Mouse (Mus musculus): ENCODE measurements around the gene Tmem259. TPM values are rescaled to one million over a fixed set of nuclear protein-coding genes. Genes with fewer than 3 reads are reported as not detected.

Gene Tmem259
- polyA plus RNA-seq, 1 experiment, result 47.6 TPM

DNA sequence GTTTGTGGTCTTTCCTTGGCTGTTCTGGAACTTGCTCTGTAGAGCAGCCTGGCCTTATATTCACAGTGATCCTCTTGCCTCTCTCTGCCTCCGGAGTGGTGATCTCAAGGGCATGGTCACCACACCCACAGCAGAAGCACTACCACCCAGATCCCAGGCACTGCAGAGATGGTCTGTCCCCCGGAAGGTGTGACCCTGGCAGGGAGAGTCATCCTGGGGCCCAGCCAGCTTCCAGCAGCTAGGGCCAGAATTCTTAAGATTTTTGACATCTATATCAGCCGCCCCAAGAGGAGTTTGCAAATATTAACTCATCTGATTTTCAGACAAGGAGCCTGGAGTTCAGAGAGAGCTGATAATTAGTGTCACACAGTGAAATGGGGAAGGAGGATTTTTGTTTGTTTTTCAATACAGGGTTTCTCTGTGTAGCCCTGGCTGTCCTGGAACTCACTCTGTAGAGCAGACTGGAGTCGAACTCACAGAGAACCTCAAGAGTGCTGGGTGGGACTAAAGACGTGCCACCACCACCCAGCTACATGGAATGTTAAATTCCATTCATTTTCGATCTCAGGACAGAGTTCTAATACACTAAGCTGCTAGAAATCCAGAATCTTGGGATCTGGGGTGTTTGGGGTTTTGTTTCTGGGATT is 2.2 kb upstream of the Tmem259 start:
- Histone ChIP-seq H3K4me3 (replicated peaks) (peak overlapping the region; percentile 91), H3K9me3 (ENCODE audit: control insufficient read depth, low read length) (peaks cover 8% of the 10 kb centered on the region), H3K27me3 (ENCODE audit: control insufficient read depth) (peaks cover 38% of the 10 kb centered on the region), H3K4me1 (ENCODE audit: control insufficient read depth) (peaks cover 85% of the 10 kb centered on the region), H3K36me3 (ENCODE audit: control insufficient read depth) (peaks cover 18% of the 10 kb centered on the region)
- TF ChIP-seq GATA1 (IDR thresholded peaks at IDR 0.05; ENCODE audit: low read length), result no peak
- TF ChIP-seq TAL1 (IDR thresholded peaks at IDR 0.05; ENCODE audit: low read length), result no peak

- H3K9me3 ChIP-seq (ENCODE audit: control insufficient read depth, low read length), result peaks cover 4% of the 10 kb centered on the region; the same call in 1 of the 2 replicates
- H3K4me3 ChIP-seq (replicated peaks), result peak overlapping the region; percentile 91
- peaks cover 88% of the 10 kb centered on the region for H3K4me1 ChIP-seq (ENCODE audit: control insufficient read depth)
- H3K36me3 ChIP-seq (ENCODE audit: control insufficient read depth), result peaks cover 26% of the 10 kb centered on the region
- no peak for TF ChIP-seq GATA1 (IDR thresholded peaks at IDR 0.05; ENCODE audit: low read length)
- no peak for TF ChIP-seq TAL1 (IDR thresholded peaks at IDR 0.05; ENCODE audit: low read length)
- peaks cover 32% of the 10 kb centered on the region for H3K27me3 ChIP-seq (ENCODE audit: control insufficient read depth)
These were observed 1.5 kb upstream of the Tmem259 start for GRCm38 (mm10) chr10:79985334-79986231.

GRCm38 (mm10) chr10:79984871-79985270 is 741 bp upstream of the Tmem259 start:
- peaks cover 28% of the 10 kb centered on the region for H3K27me3 ChIP-seq (ENCODE audit: control insufficient read depth)
- peaks cover 86% of the 10 kb centered on the region for H3K4me1 ChIP-seq (ENCODE audit: control insufficient read depth)
- H3K4me3 ChIP-seq (replicated peaks), result peak overlapping the region; percentile 91
- no peak for TF ChIP-seq TAL1 (IDR thresholded peaks at IDR 0.05; ENCODE audit: low read length)
- TF ChIP-seq GATA1 (IDR thresholded peaks at IDR 0.05; ENCODE audit: low read length), result no peak
- peaks cover 4% of the 10 kb centered on the region; the same call in 1 of the 2 replicates for H3K9me3 ChIP-seq (ENCODE audit: control insufficient read depth, low read length)
- peaks cover 33% of the 10 kb centered on the region for H3K36me3 ChIP-seq (ENCODE audit: control insufficient read depth)

DNA sequence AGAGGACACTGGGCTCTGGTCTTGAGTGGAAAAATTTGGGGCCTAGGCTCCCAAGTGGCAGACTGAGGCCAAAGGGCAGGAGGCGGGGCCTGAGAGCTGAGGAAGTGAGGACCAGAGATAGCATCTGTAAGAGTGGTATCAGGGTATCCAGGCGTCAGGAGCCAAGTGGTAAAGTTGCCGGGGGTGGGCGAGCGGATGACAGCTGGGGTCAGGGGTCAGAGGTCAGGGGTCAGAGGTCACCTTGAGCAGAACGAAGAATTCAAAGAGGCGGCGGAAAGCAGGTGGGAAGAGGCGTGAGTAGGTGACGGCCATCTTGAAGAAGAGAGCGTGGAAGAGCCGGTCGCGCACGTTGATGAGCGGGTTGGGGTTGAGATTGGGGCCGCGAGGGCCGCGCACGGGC is 460 bp downstream of the Tmem259 start:
- Histone ChIP-seq H3K27me3 (ENCODE audit: control insufficient read depth) (peaks cover 16% of the 10 kb centered on the region), H3K4me1 (ENCODE audit: control insufficient read depth) (peaks cover 79% of the 10 kb centered on the region), H3K36me3 (ENCODE audit: control insufficient read depth) (peaks cover 45% of the 10 kb centered on the region), H3K9me3 (ENCODE audit: control insufficient read depth, low read length) (peaks cover 8% of the 10 kb centered on the region), H3K4me3 (replicated peaks) (peak overlapping the region; percentile 91)
- no peak for TF ChIP-seq TAL1 (IDR thresholded peaks at IDR 0.05; ENCODE audit: low read length)
- TF ChIP-seq GATA1 (IDR thresholded peaks at IDR 0.05; ENCODE audit: low read length), result peak; percentile 20; the same call in 1 of the 2 replicates

DNA sequence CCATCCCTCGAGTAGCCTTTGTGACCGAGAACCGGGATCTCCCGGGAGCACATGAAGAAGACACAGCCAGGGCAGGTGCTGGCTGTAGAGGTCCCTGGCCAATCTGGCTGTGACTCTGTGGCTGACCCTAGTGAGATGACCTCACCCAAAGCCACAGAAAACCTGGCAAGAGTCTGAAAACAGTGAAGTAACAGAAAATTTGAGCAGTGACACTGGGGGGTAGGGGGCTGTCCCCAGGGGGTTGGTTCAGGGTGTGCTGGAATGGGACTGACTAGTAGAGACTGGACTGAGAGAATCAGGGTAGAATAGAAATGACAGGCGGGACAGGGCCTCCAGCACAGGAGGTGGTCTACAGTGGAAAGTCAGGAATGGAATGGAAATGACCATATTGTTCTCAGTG is 925 bp downstream of the Tmem259 start:
- peaks cover 49% of the 10 kb centered on the region for H3K36me3 ChIP-seq (ENCODE audit: control insufficient read depth)
- peaks cover 75% of the 10 kb centered on the region for H3K4me1 ChIP-seq (ENCODE audit: control insufficient read depth)
- TF ChIP-seq GATA1 (IDR thresholded peaks at IDR 0.05; ENCODE audit: low read length) (no peak), TAL1 (IDR thresholded peaks at IDR 0.05; ENCODE audit: low read length) (no peak)
- H3K27me3 ChIP-seq (ENCODE audit: control insufficient read depth), result peaks cover 12% of the 10 kb centered on the region
- H3K4me3 ChIP-seq (replicated peaks), result peak overlapping the region; percentile 91
- peaks cover 13% of the 10 kb centered on the region for H3K9me3 ChIP-seq (ENCODE audit: control insufficient read depth, low read length)

- H3K36me3 ChIP-seq (ENCODE audit: control insufficient read depth), result peaks cover 86% of the 10 kb centered on the region
- no peak for TF ChIP-seq GATA1 (IDR thresholded peaks at IDR 0.05; ENCODE audit: low read length)
- TF ChIP-seq TAL1 (IDR thresholded peaks at IDR 0.05; ENCODE audit: low read length), result no peak
- H3K4me1 ChIP-seq (ENCODE audit: control insufficient read depth), result peaks cover 43% of the 10 kb centered on the region
- peaks cover 49% of the 10 kb centered on the region for H3K9me3 ChIP-seq (ENCODE audit: control insufficient read depth, low read length)
- peaks cover 17% of the 10 kb centered on the region; the same call in 1 of the 2 replicates for H3K27me3 ChIP-seq (ENCODE audit: control insufficient read depth)
- no peak overlapping the region for H3K4me3 ChIP-seq (replicated peaks)
These were observed 4.6 kb downstream of the Tmem259 start for GRCm38 (mm10) chr10:79979401-79980155.

DNA sequence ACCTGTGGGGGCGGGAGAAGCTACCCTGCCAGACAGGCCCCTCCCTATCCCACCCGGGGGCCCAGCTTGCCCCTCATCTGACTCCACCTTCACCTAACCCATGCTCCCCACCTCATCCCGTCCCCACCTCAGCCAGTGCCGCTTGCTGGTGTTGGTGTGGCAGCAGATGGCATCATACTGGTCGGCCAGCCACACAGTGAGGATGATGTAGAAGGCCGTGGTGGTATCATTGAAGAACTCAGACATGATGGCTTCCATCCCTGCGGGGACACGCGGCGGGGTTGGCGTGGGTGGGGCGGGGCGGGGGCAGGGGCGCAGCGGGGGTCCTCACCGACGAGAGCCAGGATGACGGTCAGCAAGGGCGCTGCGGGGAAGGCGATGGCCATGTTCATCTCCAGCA is 6.1 kb downstream of the Tmem259 start:
- Histone ChIP-seq H3K9me3 (ENCODE audit: control insufficient read depth, low read length) (peaks cover 64% of the 10 kb centered on the region), H3K4me1 (ENCODE audit: control insufficient read depth) (peaks cover 30% of the 10 kb centered on the region), H3K27me3 (ENCODE audit: control insufficient read depth) (peaks cover 25% of the 10 kb centered on the region), H3K4me3 (replicated peaks) (no peak overlapping the region), H3K36me3 (ENCODE audit: control insufficient read depth) (peaks cover 91% of the 10 kb centered on the region)
- TF ChIP-seq TAL1 (IDR thresholded peaks at IDR 0.05; ENCODE audit: low read length) (no peak), GATA1 (IDR thresholded peaks at IDR 0.05; ENCODE audit: low read length) (no peak)

- peaks cover 25% of the 10 kb centered on the region for H3K4me1 ChIP-seq (ENCODE audit: control insufficient read depth)
- H3K36me3 ChIP-seq (ENCODE audit: control insufficient read depth), result peaks cover 85% of the 10 kb centered on the region
- no peak overlapping the region for H3K4me3 ChIP-seq (replicated peaks)
- peaks cover 69% of the 10 kb centered on the region for H3K9me3 ChIP-seq (ENCODE audit: control insufficient read depth, low read length)
- peaks cover 33% of the 10 kb centered on the region for H3K27me3 ChIP-seq (ENCODE audit: control insufficient read depth)
- TF ChIP-seq TAL1 (IDR thresholded peaks at IDR 0.05; ENCODE audit: low read length) (no peak), GATA1 (IDR thresholded peaks at IDR 0.05; ENCODE audit: low read length) (no peak)
These were observed 6.8 kb downstream of the Tmem259 start for GRCm38 (mm10) chr10:79977324-79977723.
